Mouse (Mus musculus) adrenal gland, postnatal 25 days (tissue): ENCODE data around the gene Anapc11. TPM values are rescaled to one million over a fixed set of nuclear protein-coding genes. Genes with fewer than 3 reads are reported as not detected.

Source experiments
- DNase-seq: peaks from one replicate; pipeline ENCODE4 v3.0.0; 2021; ENCODE audit warnings: mixed read lengths
- total RNA-seq: library from RNA; stranded (reverse); gene quantifications from 2 replicates; pipeline ENCODE4 v1.2.3, GENCODE M21; 2021

The Anapc11 gene
- total RNA-seq, 1 experiment from 2014 or later: 102 TPM

DNA sequence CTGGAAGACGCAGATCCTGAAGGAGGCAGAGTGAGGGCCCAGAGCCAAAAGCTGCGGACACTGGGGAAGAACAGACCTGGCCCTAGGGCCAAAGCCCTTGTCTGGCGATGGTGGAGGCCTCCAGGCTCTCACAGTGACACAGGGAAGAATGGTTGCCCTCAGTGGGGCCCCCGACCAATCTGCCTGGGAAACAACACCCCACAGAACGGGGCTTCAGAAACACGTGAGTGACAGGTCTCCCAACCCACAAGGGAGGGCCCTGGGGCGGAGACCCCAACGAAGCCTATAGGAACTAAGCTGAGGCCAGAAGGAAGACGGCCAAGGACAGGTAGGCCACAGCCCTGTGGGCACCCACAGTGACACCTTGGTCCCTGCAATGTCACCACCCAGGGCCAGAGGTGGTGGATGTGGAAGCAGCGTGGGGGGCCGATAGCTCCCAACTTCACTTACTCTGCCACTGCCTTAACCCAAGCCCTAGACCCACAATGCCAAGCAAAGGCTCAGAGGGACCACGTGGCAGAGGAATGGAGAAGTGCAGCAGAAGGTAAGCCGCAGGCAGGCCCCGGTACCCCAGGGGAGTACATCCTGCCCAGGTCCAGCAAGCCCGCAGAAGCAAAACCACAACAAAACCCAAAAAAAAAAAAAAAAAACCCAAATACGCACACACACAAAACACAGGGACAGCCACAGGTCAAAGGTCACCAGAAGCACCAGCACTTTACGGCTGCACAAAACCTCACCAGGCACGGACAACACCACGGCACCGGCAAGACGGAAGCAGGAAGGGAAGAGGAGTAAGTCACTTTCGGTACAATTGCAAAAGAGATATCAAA is 29.5 kb downstream of the Anapc11 start:
- no peak for DNase-seq

DNA sequence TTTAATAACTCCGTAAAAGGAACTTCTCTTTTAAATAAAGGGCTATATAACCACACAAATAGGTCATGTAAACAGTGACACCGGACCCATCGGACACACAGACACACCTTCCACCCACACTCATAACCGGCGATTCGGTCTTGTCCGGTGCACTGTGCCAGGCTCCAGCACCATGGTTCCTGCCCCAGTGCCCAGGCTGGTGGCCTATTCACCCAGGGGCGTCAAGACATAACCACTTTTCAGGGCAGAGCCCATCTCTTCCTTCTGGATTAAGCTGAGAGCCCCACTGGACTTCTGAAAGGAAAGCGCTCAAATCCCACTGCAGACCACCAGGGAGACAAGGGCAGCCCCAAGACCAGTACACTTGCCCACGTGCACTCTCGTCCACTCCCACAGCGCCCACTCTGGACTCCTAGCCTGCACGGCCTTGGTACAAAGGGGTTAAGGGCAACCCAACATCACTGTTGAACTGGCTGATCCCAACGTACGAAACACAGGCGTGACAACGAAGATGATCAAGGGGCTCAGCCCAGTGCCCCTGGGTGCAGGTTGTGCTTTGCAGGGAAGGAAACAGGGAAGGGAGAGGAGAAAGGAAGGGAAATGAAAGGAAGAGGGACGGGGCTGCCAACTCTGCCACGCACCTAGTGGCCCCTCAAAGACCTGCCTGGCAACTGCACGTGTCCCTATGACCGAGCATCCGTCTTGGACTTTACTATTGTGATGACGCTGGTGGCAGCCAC is 30.6 kb downstream of the Anapc11 start:
- DNase-seq: no peak

DNA sequence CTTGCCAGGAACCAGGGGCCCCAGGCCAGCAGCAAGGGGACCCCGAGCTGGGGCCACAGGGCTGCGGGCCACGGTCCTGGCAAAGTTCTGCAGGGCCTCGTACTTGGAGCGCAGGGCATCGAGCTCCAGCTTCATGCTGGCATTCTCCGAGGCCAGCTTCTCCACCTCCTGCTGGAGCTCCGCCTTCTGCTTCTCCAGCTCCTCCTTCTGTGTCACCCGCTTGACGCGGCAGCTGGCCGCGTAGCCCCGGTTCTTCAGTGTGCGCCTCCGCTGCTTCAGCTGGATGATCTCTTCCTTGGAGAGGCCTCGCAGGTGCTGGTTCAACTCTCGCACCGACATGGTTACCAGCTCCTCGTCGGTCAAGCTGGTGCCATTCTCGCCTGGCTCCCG is 31.1 kb downstream of the Anapc11 start:
- peak; percentile 52 for DNase-seq

DNA sequence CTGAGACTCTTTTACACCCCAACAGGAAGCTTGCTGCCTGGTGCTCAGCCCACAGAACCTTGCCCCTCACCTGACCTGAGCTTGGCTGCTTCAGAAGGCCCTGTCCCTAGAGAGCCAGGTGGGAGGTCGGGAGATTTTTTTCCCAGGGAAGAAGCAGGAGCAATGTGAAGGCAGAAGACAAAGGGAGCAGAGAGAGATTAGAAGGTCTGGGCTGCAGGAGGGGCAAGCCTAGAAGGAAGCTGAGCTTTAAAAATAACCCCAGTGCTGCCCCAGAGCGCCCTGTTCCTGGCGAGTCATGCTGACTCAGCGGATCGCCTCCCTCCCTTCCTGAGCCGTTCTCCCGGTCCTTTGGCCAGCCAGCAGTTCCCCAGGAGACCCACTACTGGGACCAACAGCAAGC is 31.7 kb downstream of the Anapc11 start:
- DNase-seq: peak; percentile 69

DNA sequence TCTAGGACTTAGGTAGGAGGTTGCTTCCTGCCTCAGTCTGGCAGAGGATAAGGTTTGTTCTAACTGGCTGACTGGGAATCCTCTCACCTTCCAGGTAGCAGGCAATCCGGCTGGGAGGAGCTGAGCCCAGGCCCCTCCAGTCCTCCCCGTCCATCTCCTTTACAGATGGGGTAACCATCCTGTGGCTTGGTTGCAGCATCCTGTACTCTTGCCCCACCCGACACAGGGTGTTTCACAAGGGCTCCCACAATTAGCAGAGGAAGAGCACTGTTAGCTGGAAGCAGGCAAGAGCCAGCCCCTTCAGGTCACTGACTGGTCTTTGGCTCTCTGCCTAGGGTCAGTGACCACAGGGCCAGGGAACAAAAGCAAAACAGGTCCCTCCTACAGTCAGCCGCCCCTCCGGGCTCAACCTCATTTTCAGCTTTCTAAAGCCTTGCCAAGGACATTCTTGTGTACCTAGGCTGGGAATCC is 32.2 kb downstream of the Anapc11 start:
- no peak for DNase-seq

DNA sequence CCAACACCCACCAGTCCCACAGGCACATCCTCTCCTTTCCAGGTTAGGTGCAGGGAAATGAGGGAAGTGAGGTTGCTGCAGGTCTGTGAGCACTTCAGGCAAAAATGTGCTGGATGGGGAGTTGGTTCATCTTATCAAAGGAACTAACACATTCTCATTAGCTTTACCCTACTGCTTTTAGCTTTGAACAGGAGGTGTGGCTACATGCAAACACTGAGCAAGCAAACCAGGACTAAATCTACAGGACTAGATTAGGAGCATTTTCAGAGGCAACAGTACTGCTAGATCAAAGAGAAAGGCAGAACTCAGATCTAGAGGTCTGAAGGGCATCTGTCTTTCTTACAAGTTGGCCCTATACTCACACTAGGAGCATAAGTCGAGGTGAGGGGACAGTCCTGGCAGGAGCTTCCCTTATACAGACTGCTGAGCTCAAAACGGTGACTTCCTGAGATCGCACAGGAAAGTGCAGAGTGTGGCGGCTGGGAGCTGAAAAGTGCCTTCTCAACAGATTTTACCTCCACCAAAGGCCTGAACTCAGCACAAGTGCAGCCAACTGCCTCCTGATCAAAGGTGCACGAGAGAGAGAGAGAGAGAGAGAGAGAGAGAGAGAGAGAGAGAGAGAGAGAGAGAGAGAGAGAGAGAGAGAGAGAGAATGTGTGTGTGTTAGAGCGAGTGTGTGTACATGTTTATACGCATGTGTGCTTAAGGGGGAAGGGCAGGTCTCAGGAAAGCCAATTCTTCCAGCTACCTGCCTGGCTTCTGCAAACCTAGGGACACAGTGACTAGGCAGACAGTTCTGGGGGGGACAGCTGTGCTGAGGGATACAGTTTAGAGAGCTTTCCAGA is 32.9 kb downstream of the Anapc11 start:
- no peak for DNase-seq

DNA sequence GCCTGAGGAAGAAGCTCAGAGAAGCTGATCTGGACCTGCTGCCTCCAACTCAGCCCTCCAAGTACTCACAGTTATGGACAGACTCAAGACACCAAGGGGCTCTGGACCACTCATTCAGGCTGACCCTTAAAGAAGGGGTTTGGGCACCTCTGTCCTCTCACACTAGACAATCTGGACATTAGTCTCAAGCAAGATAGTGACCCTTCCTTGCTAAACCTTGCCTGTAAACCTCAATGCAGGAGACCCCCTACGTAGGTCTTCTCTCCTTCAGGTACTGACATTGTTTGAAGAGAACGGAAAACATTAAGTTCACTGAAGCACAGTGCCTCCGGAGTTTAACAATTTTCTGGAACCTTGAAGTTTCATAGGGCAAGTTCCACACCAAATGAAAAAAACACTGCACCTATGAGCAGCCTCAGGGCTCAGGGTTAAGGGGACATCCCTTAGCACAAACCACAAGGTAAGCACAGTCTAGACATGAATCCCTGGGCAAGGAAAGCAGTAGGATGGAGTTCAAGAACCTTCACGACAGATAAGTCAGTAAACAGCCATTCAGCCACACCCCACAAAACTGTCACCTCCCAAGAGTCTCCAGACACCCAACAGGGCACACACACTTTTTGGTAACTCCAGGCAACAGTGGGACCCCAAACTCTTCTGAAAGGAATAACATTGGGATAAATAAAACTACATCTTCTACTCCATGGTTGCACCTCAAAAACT is 33.7 kb downstream of the Anapc11 start:
- no peak for DNase-seq

DNA sequence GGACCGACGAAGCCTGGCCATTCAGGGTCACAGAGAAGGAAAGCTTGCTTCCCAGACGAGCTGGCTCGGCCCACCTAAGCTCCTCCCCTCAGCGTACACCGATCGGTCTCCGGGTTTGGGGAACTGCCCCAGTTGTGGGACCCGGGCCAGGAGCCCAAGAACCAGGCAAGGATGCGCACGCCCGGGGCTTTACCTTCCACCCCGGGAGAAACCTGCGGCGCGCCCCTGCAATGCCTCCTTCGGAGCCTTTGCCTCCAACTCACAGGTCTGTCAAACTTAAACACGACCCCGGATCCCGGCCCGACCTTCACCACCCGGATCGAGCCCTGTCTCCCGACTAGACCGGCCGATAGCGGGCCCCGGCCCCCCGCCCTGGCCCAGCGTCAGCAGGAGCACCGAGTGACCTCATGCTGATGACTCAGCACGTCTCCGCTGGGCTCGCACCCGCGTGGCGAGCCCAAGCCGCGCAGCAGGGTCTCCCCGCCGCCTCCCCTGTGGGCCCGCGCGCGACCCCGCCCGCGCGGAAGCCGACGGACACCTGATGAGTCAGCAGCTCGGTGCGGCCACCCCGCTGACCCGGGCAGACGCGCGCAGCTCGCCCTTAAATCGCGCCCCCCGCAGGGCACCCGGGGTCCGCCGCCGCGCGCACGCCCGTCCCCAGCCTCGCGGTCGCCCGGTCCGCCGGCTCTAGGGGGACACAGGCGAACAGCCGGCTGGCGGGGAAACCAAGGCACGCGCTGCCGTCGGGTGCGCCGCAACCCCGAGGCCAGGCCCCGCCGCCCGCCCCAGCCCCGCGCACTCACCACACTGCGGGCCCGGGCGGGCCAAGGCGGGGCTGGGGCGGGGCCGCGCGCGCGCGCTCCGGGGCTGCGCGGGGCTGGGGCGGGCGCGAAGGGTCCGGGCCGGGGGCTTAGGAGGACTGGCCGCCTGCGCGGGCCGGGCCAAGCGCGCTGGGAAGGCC is 34.6 kb downstream of the Anapc11 start:
- DNase-seq: peak; percentile 82

DNA sequence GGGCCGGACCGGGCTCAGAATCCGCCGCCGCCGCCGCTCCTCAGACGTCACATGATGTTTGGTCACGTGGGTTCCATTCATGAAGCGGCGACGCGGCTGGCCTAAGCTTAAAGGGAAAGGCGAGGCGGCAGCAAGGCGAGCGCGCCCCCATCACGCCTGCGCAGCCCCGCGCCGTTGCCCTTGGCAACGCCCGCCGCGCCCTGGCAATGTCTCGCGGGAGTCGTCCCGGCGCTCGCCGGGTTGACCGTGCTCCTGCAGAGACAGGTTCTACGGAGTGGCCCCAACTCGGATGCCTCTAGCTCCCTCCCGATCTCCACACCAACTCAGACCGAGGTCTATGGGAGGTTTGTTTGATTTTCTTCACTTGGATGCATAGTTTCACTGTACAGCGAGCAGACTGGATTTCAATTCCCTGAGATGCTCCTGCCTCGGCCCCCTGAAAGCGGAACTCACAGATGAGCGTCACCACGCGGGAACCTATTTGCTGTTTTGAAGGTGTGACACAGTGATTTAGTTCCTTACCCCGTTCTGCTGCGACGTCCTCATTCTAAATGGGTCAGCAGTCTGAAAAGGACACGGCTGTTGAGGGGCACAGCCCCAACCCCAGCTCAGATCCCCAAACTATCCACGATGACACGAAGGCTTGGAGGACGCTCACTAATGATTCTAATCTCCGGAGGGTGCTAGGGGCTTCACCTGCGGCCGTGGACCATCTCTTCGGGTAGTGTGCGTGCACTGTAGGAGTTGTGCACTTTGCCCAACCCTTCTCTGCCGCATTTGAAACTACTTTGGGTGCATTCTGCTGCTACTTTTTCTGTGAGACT is 35.5 kb downstream of the Anapc11 start, which contains the start of gene Mafg:
Gene Mafg, minus strand, starts transcription at position 81 of the 824 bp plus-strand sequence.
- DNase-seq: peak; percentile 93

DNA sequence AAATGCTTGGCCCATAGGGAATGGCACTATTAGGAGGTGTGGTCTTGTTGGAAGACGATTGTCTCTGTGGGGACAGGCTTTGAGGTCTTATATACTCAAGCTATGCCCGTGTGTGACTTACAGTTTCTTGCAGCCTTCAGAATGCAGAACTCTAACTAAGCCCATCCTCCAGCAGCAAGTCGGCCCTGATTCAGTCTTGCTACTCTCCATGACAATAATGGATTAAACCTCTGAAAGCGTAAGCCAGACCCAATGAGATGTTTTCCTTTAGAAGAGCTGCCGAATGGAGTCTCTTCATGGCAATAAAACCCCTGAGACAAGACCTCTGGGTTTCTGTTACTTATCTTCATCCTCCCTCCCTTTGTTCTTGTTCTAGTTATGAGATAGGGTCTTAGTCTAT is 36.6 kb downstream of the Anapc11 start:
- no peak for DNase-seq

DNA sequence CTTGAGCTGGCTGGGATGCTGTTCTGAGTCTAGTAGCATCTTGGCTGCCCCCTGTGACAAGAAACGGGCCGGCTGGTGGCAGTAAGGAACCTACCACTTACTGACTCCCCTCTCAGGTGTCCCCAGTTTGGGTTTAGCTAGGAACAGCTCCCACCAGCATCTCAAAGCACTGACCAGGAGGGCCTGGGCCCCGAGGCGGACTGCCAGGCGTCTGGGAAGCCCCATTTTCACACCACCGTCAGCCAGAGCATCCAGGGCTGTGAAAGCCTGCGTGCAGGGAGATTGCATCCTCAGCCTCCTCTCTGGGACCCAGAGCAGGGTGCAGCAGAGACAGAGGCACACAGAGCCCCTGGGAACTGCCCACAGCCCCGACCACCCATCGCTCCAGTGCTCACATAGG is 43.0 kb downstream of the Anapc11 start:
- no peak for DNase-seq

DNA sequence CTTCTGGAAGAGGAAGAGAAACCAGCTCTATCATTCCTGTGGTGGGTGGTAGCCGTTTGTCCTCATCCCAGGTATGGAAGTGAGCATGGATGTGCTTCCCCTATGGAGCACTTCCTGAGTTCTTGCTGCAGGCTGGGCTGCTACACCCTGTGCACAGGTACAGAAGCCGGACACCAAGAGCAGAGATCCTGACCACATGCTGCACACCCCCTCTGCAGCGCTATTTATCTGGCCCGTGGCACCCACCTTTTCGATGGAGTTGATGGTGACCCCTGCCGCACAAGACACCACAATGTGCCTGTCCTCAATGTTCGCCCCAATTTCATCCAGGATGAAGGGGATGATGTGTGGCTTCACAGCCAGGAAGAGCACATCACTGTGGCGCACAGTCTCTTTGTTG is 43.6 kb downstream of the Anapc11 start:
- DNase-seq: no peak

DNA sequence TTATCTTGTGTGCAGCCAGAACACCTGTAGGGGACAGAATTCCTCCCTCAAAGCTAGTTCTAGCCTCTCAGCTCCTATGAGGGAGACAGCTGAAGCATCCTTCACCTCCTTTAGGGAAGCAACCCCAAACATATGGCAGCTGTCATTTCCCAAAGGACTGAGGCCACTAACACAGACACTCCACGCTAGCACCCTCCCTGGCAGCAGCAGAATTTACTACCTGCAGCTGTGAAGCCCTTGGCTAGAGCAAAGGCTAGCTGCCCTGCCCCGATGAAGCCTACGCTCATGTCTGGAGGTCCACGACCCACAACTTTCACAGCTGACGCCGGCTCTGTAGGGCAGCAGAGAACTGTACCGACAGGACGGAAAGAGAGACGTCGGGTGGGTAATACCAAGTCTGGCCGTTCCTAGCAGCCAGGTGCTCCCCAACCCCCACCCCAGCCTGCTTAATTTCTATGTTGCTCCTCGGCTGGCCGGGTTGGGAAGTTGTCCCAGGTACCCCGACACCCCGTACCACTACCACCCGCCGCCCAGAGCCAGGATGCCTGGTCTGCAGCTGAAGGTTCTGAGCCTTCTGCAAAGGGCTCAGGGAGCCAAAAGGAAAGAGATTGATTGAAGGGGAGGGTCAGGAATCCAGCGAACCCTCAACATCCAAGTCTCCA is 44.8 kb downstream of the Anapc11 start:
- no peak for DNase-seq

DNA sequence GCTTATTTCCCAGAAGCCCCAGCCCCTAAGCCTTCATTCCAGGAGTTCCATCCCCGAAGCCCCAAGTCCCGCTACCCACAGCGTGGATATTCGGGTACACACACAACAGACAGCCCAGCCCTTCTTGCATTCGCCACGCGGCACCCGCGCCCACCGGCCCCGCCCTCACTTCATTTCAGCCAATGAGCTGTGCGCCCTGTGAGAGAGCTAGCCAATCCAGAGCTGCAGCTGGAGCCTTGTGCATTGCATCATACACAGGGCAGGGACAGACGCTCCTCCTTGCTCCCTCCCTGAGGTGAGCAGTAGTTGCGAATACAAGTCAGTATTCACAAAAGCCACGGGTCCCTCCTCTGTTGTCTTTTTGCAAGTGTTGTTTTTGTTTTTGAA is 45.4 kb downstream of the Anapc11 start, which contains the start of gene Pycr1:
Gene Pycr1, minus strand, starts transcription at position 169 of the 387 bp plus-strand sequence.
- peak; percentile 92 for DNase-seq

DNA sequence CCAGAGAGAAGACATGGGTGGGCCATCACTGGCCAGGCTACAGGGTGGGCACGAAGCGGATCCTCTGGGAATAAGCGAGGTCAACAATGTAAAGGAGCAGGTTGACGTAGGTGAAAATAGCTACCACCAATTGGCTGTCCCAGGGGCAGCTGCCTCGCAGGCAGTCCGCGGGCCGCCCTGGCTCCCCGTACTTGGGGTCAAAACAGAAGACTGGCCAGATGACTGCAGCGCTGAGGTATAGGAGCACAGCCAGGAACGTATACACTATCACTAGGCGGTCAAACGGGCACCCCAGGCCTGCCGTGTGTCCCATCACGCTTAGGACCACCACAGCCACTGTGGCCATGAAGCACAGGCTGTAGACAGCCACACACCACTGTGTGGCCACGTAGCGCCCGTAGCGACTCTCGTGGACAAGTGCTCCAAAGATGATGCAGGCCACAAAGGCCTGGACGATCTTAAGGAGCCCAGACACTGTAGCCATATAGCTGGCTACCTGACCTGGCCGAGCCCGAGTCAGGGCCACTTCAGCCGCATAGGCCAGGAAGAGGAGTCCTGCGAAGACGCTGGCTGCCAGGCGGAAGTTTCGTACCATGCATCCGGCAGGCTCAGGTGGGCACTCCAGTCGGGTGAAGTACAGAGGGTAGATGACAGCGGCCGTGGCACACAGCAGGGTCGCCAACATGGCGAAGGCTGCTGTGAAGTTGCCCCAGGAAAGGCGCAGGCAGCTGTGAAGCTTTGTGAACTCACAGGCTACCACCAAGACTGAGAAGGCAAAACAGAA is 49.0 kb downstream of the Anapc11 start:
- DNase-seq: no peak

DNA sequence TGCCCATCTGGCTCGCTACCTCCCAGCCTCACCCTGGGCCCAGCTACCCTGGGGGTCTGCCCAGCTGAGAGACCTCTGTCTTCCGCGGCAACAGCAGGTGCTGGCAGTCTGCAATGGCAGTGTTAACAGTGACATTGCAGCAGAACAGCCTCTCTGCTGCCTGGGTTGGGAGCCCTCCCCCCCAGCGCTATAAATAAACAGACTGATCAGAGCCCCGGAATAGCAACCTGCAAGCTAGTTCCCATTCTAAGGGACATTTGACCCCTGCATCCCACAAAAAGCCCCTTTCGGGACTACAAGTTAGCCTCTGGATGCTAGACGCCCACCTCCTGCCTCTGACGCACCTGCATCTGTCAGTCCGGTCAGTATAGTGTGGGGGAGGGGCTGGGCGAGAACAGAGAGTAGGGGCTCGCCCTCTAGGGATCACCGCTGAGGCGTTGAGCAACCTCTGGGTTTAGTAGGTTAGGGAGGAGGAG is 49.8 kb downstream of the Anapc11 start, which contains the start of gene Myadml2:
Gene Myadml2, minus strand, starts transcription at position 158 of the 476 bp plus-strand sequence.
- no peak for DNase-seq

DNA sequence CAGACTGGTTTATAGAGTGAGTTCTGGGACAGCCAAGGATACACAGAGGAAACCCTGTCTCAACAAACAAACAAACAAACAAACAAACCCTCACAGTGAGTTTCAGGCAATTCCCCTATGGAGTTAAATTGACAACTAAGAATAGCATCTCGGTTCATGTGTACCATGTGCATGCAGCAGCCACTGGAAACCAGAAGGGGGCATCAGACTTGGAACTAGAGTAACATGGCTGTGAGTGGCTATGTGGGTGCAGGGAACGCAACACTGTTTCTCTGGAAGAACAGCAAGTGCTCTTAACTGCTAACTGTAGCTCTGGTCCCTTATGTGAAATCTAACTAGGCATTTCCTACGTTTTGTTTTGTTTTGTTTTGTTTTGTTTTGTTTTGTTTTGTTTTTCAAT is 53.7 kb downstream of the Anapc11 start:
- DNase-seq: no peak

DNA sequence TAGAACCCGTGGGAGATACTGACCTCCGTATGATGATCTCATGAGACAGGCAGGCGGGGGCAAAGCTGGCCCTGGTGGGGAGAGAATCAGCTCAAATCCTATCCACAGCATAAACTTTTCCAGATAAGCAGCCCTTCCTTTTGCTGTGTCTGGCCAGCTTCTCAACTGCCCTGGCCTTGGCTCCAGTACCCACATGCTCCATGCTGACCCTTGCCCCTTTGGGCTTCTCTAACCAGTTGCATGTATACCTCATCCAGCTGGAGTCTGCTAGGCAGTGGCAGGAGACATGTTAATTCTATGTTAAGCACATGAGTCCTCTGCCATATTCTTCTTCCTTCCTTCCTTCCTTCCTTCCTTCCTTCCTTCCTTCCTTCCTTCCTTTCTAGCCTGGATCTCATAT is 56.5 kb downstream of the Anapc11 start:
- DNase-seq: no peak
